Mouse (Mus musculus) cerebellum, adult 2 months (tissue): Measurements from ENCODE around the gene Pcbp4. TPM values are rescaled to one million over a fixed set of nuclear protein-coding genes. Genes with fewer than 3 reads are reported as not detected.

Experiments used
- DNase-seq, 2 experiments: peaks; one replicate each; pipeline ENCODE4 v3.0.0; 2021
- H3K27ac ChIP-seq: fragments of 200-500 bp; 2 replicates; pipeline ENCODE4 v1.5.1; 2012; ENCODE audit warnings: low read length, control low read depth, inconsistent platforms; ENCODE audit not compliant: insufficient read depth
- H3K27me3 ChIP-seq: fragments of 200-500 bp; 2 replicates; pipeline ENCODE4 v1.6.1; 2012; ENCODE audit warnings: inconsistent platforms, mild to moderate bottlenecking, low read length, moderate library complexity; ENCODE audit not compliant: control insufficient read depth, insufficient read depth
- H3K4me1 ChIP-seq: fragments of 200-500 bp; 2 replicates; pipeline ENCODE4 v1.6.1; 2011; ENCODE audit warnings: low read length; ENCODE audit not compliant: control insufficient read depth, insufficient read depth
- H3K4me3 ChIP-seq: fragments of 200-500 bp; replicated peaks from 2 replicates; pipeline ENCODE3; 2011; ENCODE audit warnings: mild to moderate bottlenecking, low read depth, low read length, control low read depth; ENCODE audit not compliant: insufficient read depth
- CTCF ChIP-seq: fragments of 200-500 bp; IDR thresholded peaks from 2 replicates; pipeline ENCODE4 v1.5.1; 2011; ENCODE audit warnings: low read depth, mild to moderate bottlenecking, control low read depth, low read length, moderate library complexity, borderline replicate concordance; ENCODE audit not compliant: insufficient read depth
- POLR2A ChIP-seq: fragments of 200-500 bp; IDR thresholded peaks from 2 replicates; pipeline ENCODE4 v1.6.1; 2011; ENCODE audit warnings: low read length, control low read depth, borderline replicate concordance; ENCODE audit not compliant: insufficient read depth
- WGBS: fragments of 180-500 bp; shearing (Covaris S2); methylation state at CpG from one replicate; pipeline ENCODE4 v1.1.7; 2018; 5-methylcytosine and 5-hydroxymethylcytosine counted together
- polyA plus RNA-seq: library from polyadenylated mRNA; depleted of rRNA; stranded (reverse); fragments of >200 nt; gene quantifications from 2 replicates; pipeline ENCODE4 v1.2.3, GENCODE M21; 2012; rRNA removed

Gene Pcbp4
- polyA plus RNA-seq, 1 experiment: 515 TPM

DNA sequence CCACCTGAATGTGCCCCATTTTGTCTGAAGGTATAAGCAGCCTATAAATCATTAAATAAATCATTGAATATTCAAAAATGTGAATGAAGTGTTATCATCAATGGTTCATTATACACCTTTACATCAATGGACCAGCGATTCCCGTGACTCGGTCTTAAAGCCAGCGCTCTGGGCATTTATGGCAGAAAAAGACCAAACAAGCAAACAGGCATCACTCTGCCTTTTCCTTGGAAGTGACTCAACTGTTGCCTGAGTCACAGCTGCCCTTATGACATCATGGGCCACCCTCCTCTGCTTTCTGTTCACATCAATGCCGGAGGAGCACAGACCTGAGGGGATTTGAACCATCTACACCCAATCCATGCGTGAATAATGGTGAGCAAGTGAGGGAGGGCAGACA lies 46.6 kb downstream of the Pcbp4 start, which contains the start of gene Iqcf1:
TSS of gene Iqcf1 (plus strand) at position 301 of the 400 bp plus-strand sequence.
- no peaks in the 10 kb centered on the region for H3K27me3 ChIP-seq
- no peak within 1 kb of the TSS for H3K4me3 ChIP-seq
- DNase-seq: no peak
- no peaks in the 10 kb centered on the region for H3K4me1 ChIP-seq
- 93% methylated on average over 6 of the region's 6 CpGs for whole genome bisulfite sequencing
- no peak within 1 kb of the TSS for H3K27ac ChIP-seq
- TF ChIP-seq CTCF: no peak
- TF ChIP-seq POLR2A: no peak

DNA sequence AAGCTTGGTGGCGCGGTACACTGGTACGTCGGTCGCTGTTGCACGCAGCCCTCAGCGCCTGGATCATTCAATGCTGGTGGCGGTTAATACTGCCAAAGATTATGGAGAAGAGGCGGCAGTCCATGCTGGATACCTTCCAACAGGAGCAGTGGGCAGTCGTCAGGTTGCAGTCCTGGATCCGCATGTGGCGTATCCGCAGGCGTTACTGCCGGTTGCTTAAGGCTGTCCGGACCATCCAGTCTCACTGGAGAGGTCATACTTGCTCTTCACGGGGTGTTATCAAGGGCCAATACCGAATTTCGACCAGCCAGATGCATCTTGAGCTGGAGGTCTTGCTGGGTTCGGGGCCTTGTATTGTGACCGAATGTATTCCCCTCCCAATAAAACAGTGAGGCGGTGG lies 48.8 kb downstream of the Pcbp4 start:
- TF ChIP-seq CTCF (no peak), POLR2A (no peak)
- 71% methylated on average over 22 of the region's 22 CpGs for WGBS
- no peak for DNase-seq
- Histone ChIP-seq H3K4me1 (no peaks in the 10 kb centered on the region), H3K27ac (no peak overlapping the region), H3K27me3 (no peaks in the 10 kb centered on the region), H3K4me3 (no peak overlapping the region)

- 74% methylated on average over 6 of the region's 6 CpGs for WGBS
- Histone ChIP-seq H3K27me3 (no peaks in the 10 kb centered on the region), H3K27ac (no peak overlapping the region), H3K4me3 (no peak overlapping the region), H3K4me1 (no peaks in the 10 kb centered on the region)
- TF ChIP-seq POLR2A (no peak), CTCF (no peak)
- no peak for DNase-seq
Measured at GRCm38 (mm10) chr9:106504246-106504645, 51.2 kb downstream of the Pcbp4 start.

DNA sequence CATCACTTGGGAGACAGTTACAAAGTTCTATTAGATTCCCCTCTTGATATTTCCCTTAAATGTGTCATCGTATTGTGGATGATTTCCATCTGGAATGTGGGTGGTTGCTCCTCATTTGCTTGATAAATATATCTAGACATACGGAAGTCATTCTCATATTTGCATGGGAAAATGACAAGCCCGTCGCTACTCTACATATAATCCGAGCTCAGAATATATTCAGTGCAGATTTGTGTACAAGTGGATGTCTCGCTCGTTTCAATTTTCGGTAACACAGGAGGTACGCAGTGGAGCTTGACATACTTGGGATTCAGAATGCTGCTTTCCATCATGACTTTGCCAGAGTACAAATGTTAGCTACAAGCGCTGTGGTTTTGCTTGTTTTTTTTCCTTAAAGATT lies 56.3 kb downstream of the Pcbp4 start:
- Histone ChIP-seq H3K4me1 (no peaks in the 10 kb centered on the region), H3K4me3 (no peak overlapping the region), H3K27me3 (no peaks in the 10 kb centered on the region), H3K27ac (no peak overlapping the region)
- TF ChIP-seq CTCF (no peak), POLR2A (no peak)
- 94% methylated on average over 10 of the region's 10 CpGs for whole genome bisulfite sequencing
- DNase-seq: no peak

- no peak for TF ChIP-seq CTCF
- no peak for TF ChIP-seq POLR2A
- Histone ChIP-seq H3K27me3 (no peaks in the 10 kb centered on the region), H3K4me1 (no peaks in the 10 kb centered on the region), H3K27ac (no peak overlapping the region), H3K4me3 (no peak overlapping the region)
- no peak for DNase-seq
- WGBS: 49% methylated on average over 13 of the region's 13 CpGs
Measured at GRCm38 (mm10) chr9:106512729-106513450, 59.8 kb downstream of the Pcbp4 start.

- no peak for DNase-seq
- Histone ChIP-seq H3K27ac (no peak overlapping the region), H3K4me1 (no peaks in the 10 kb centered on the region), H3K4me3 (no peak overlapping the region), H3K27me3 (no peaks in the 10 kb centered on the region)
- TF ChIP-seq POLR2A: no peak
- no peak for TF ChIP-seq CTCF
- WGBS: 78% methylated on average over 6 of the region's 6 CpGs
Measured at GRCm38 (mm10) chr9:106513566-106513965, 60.5 kb downstream of the Pcbp4 start.

Other genes with a start within 250 kb of the Pcbp4 start
- 0.31 and 0.57 TPM in 2 replicates for gene Tlr9, start 230.7 kb upstream of the Pcbp4 start, polyA plus RNA-seq
- gene Alas1, start 204.6 kb upstream of the Pcbp4 start, polyA plus RNA-seq: 117 and 134 TPM in 2 replicates
- 3.9 and 4.4 TPM in 2 replicates for gene Poc1a, start 172.2 kb upstream of the Pcbp4 start, polyA plus RNA-seq
- gene Dusp7, start 84.7 kb upstream of the Pcbp4 start, polyA plus RNA-seq: 46.4 and 49.6 TPM in 2 replicates
- 435 and 475 TPM in 2 replicates for gene Rpl29, start 23.8 kb upstream of the Pcbp4 start, polyA plus RNA-seq
- gene Acy1, start 15.0 kb upstream of the Pcbp4 start, polyA plus RNA-seq: 16.2 and 16.4 TPM in 2 replicates
- gene Abhd14b, start 5.8 kb upstream of the Pcbp4 start, polyA plus RNA-seq: 59.7 and 68.5 TPM in 2 replicates
- 49.7 and 51.5 TPM in 2 replicates for gene Abhd14a, start 5.6 kb upstream of the Pcbp4 start, polyA plus RNA-seq
- gene Gpr62, start 12.6 kb downstream of the Pcbp4 start, polyA plus RNA-seq: 27.9 and 30.7 TPM in 2 replicates
- 42.5 and 43.7 TPM in 2 replicates for gene Rrp9, start 22.7 kb downstream of the Pcbp4 start, polyA plus RNA-seq
- 6.9 and 9.7 TPM in 2 replicates for gene Parp3, start 23.7 kb downstream of the Pcbp4 start, polyA plus RNA-seq
- not detected in 2 replicates for gene Iqcf1, start 46.7 kb downstream of the Pcbp4 start, polyA plus RNA-seq
- not detected in 2 replicates for gene Iqcf5, start 61.3 kb downstream of the Pcbp4 start, polyA plus RNA-seq
- not detected in 2 replicates for gene Iqcf3, start 108.3 kb downstream of the Pcbp4 start, polyA plus RNA-seq
- not detected in 2 replicates for gene Iqcf4, start 117.7 kb downstream of the Pcbp4 start, polyA plus RNA-seq
- gene Iqcf6, start 173.3 kb downstream of the Pcbp4 start, polyA plus RNA-seq: not detected in 2 replicates
- 17.1 and 20.5 TPM in 2 replicates for gene Grm2, start 202.8 kb downstream of the Pcbp4 start, polyA plus RNA-seq
- gene Tex264, start 232.6 kb downstream of the Pcbp4 start, polyA plus RNA-seq: 96.5 and 102 TPM in 2 replicates